Mouse (Mus musculus) E14TG2a.4 (cell line): ENCODE measurements at regions not wholly inside any gene's neighbourhood (a gene's known extent, or its start where the extent isn't known, plus 50 kb on each side); places are given as distances from the start of the nearest gene placed in this dataset.

Source experiments
- H3K27me3 ChIP-seq: 2 replicates; pipeline ENCODE4 v1.6.1; 2014; ENCODE audit warnings: low read length, control low read depth; ENCODE audit not compliant: insufficient read depth
- H3K36me3 ChIP-seq: 2 replicates; pipeline ENCODE4 v1.6.1; 2014; ENCODE audit warnings: low read length, control low read depth; ENCODE audit not compliant: insufficient read depth
- H3K4me1 ChIP-seq: replicated peaks from 2 replicates; pipeline ENCODE4 v1.6.1; 2014; ENCODE audit warnings: low read depth, low read length, control low read depth
- H3K4me3 ChIP-seq: replicated peaks from 2 replicates; pipeline ENCODE4 v1.5.1; 2014; ENCODE audit warnings: mild to moderate bottlenecking, low read length
- H3K9me3 ChIP-seq: 2 replicates; pipeline ENCODE4 v1.6.1; 2014; ENCODE audit warnings: low read length, control low read depth
- CTCF ChIP-seq: conservative IDR thresholded peaks from 2 replicates; pipeline ENCODE4 v1.5.1; 2014; ENCODE audit warnings: low read length
- NANOG ChIP-seq: IDR thresholded peaks from 2 replicates; pipeline ENCODE4 v1.6.1; 2014; ENCODE audit warnings: borderline replicate concordance, low read length, mixed read lengths
- POU5F1 ChIP-seq: IDR thresholded peaks from 2 replicates; pipeline ENCODE4 v1.6.1; 2014; ENCODE audit warnings: low read length, borderline replicate concordance

- H3K4me3 ChIP-seq: no peak overlapping the region
- no peaks in the 10 kb centered on the region for H3K9me3 ChIP-seq
- H3K27me3 ChIP-seq: no peaks in the 10 kb centered on the region
- H3K36me3 ChIP-seq: no peaks in the 10 kb centered on the region
- TF ChIP-seq CTCF (no peak), NANOG (no peak), POU5F1 (no peak)
- no peaks in the 10 kb centered on the region for H3K4me1 ChIP-seq
These were observed 139.3 kb downstream of the Gm19410 start for GRCm38 (mm10) chr8:35904711-35905450.

GRCm38 (mm10) chr8:35907998-35908397, 142.4 kb downstream of the Gm19410 start:
- Histone ChIP-seq H3K4me1 (no peaks in the 10 kb centered on the region), H3K27me3 (no peaks in the 10 kb centered on the region), H3K4me3 (no peak overlapping the region), H3K36me3 (no peaks in the 10 kb centered on the region), H3K9me3 (no peaks in the 10 kb centered on the region)
- TF ChIP-seq POU5F1 (no peak), NANOG (no peak), CTCF (no peak)

DNA sequence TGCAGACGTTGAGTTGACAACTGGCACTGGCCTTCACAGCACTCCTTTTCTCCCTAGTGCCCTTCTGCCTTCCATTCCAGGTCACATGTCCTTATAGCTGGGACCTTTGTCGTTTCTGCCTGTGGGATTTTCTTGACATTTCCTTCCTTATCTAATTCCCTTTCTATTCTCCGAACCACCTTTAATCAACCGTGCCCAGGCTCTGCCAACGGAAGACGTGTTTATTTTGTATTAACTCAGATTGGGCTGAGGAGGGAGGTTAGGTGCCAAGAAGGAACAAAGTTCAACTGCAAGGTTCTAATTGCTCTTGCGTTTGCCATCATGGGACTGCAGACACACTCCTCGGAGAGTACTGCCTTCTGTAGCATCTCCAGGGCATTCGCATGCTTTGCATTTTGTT, 146.7 kb downstream of the Gm19410 start:
- Histone ChIP-seq H3K4me1 (no peaks in the 10 kb centered on the region), H3K4me3 (no peak overlapping the region), H3K27me3 (no peaks in the 10 kb centered on the region), H3K9me3 (no peaks in the 10 kb centered on the region), H3K36me3 (no peaks in the 10 kb centered on the region)
- TF ChIP-seq NANOG (no peak), CTCF (no peak), POU5F1 (no peak)

DNA sequence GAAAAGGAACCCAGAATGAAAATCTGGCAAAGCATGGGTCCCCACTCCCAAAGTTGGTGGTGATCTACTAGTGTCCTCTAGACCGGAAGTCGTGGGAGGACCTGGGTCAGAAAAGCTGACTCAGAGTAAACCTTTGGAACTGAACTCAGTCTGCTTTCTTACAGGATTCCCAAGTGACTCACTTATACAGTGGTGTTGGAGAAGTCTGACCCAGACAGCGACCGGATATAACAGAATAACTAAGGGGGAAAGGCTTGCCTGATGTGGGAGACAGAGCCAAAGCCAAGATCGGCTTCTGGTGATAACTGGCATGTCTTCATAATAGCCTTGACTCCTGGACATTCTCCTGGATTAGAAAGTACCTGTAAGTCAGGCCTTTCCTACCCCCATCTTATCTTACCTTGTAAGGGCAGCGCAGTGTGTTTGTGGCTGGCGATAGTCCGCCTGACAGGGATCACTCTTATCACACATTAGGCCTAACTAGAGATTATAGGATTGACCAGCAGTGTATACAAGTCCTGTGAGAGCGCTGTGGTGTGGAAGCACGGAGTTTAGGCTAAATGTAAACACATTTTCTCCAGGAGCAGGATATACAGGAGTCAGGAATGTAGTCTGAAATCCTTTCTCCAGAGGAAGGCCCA, 150.4 kb downstream of the Gm19410 start:
- TF ChIP-seq CTCF: no peak
- TF ChIP-seq NANOG: no peak
- no peak for TF ChIP-seq POU5F1

GRCm38 (mm10) chr8:35917573-35917972, 152.0 kb downstream of the Gm19410 start:
- Histone ChIP-seq H3K36me3 (no peaks in the 10 kb centered on the region), H3K4me3 (no peak overlapping the region), H3K9me3 (no peaks in the 10 kb centered on the region), H3K27me3 (no peaks in the 10 kb centered on the region), H3K4me1 (no peaks in the 10 kb centered on the region)
- no peak for TF ChIP-seq NANOG
- TF ChIP-seq POU5F1: no peak
- no peak for TF ChIP-seq CTCF

More for the DNA sequence above, 150.4 kb downstream of the Gm19410 start:
- Histone ChIP-seq H3K4me1 (no peaks in the 10 kb centered on the region), H3K36me3 (no peaks in the 10 kb centered on the region), H3K27me3 (no peaks in the 10 kb centered on the region), H3K9me3 (no peaks in the 10 kb centered on the region), H3K4me3 (no peak overlapping the region)

GRCm38 (mm10) chr8:35919451-35919850, 153.9 kb downstream of the Gm19410 start:
- TF ChIP-seq NANOG (no peak), CTCF (no peak), POU5F1 (no peak)
- H3K36me3 ChIP-seq: no peaks in the 10 kb centered on the region
- no peaks in the 10 kb centered on the region for H3K27me3 ChIP-seq
- no peaks in the 10 kb centered on the region for H3K9me3 ChIP-seq
- no peaks in the 10 kb centered on the region for H3K4me1 ChIP-seq
- no peak overlapping the region for H3K4me3 ChIP-seq

GRCm38 (mm10) chr8:35919859-35920675, 154.5 kb downstream of the Gm19410 start:
- Histone ChIP-seq H3K4me3 (no peak overlapping the region), H3K9me3 (no peaks in the 10 kb centered on the region), H3K27me3 (no peaks in the 10 kb centered on the region), H3K4me1 (no peaks in the 10 kb centered on the region), H3K36me3 (no peaks in the 10 kb centered on the region)
- TF ChIP-seq NANOG (no peak), POU5F1 (no peak), CTCF (no peak)

- H3K9me3 ChIP-seq: no peaks in the 10 kb centered on the region
- TF ChIP-seq NANOG (no peak), POU5F1 (no peak), CTCF (no peak)
These were observed 158.4 kb downstream of the Gm19410 start for GRCm38 (mm10) chr8:35924026-35924425.

More at GRCm38 (mm10) chr8:35924026-35924425, 158.4 kb downstream of the Gm19410 start:
- H3K27me3 ChIP-seq: no peaks in the 10 kb centered on the region
- H3K36me3 ChIP-seq: no peaks in the 10 kb centered on the region
- H3K4me1 ChIP-seq: no peaks in the 10 kb centered on the region
- H3K4me3 ChIP-seq: no peak overlapping the region
